ENCODE assay signal across 9 mouse cellular contexts in the genomic region with DNA sequence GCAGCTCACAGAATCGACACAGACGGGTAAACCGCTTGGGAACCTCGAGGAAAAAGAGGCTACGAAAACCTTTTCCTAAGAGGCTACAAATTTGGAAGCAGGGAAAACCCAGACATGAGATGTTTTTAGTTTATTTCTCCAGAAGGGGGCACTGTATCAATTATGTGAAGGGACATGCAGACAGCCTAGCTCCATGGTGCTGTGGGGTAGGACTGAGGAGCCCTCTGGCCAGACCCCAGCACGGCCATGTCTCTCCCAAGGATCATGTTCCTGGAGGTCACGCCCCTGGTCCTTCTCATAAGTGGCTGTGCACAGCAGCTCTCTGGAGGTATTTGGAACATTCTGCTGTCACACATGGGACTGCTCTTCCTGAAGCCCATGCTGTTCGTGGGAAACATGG. TPM values are rescaled to one million over a fixed set of nuclear protein-coding genes. Genes with fewer than 3 reads are reported as not detected.
DNase-seq lines count a peak whose midpoint lies in the region; ATAC-seq and TF ChIP-seq lines count a peak whose summit lies in the region.
"Had no signal": no experiment of that assay in that cellular context is flagged by ENCODE, and none has a peak within 500 bp of the region (broad histone marks: within the 10 kb centered on the region; RNA-seq: fewer than 3 reads in every experiment).

No protein-coding gene starts in this region.

- H3K79me2 ChIP-seq in liver, adult 2 months (ENCODE audit: control insufficient read depth, insufficient read depth, low read length): no peaks in the 10 kb centered on the region

- no peak for TF ChIP-seq POLR2A in liver, adult 2 months (IDR thresholded peaks at IDR 0.05; ENCODE audit: extremely low read depth, insufficient read depth, low read length)

- H3K4me1 ChIP-seq in embryonic facial prominence, embryonic 11.5 days (ENCODE audit: control insufficient read depth, insufficient read depth, low read length): no peaks in the 10 kb centered on the region
- H3K4me1 ChIP-seq in embryonic facial prominence, embryonic 10.5 days: peaks cover 30% of the 10 kb centered on the region
- H3K4me1 ChIP-seq in liver, adult 2 months (ENCODE audit: control insufficient read depth, insufficient read depth, low read length): no peaks in the 10 kb centered on the region

- WGBS in embryonic facial prominence, embryonic 11.5 days: 74% methylated on average over 8 of the region's 8 CpGs
- 80% methylated on average over 8 of the region's 8 CpGs for WGBS in embryonic facial prominence, embryonic 10.5 days
- 81% methylated on average over 8 of the region's 8 CpGs for WGBS in liver, adult 2 months

- no peaks in the 10 kb centered on the region for H3K27me3 ChIP-seq in embryonic facial prominence, embryonic 11.5 days (ENCODE audit: control insufficient read depth, insufficient read depth, low read length)
- H3K27me3 ChIP-seq in embryonic facial prominence, embryonic 10.5 days (replicated peaks; ENCODE audit: low read depth, poor library complexity, severe bottlenecking): no peaks in the 10 kb centered on the region
- no peaks in the 10 kb centered on the region for H3K27me3 ChIP-seq in liver, adult 2 months (ENCODE audit: control insufficient read depth, insufficient read depth, low read length)

- 0 out of 2 replicates have a peak, but pooled peaks have one; percentile 31 for TF ChIP-seq CTCF in liver, adult 2 months (IDR thresholded peaks at IDR 0.05; ENCODE audit: low read depth, low read length)

- no peak for ATAC-seq in embryonic facial prominence, embryonic 11.5 days (replicated peaks; ENCODE audit: insufficient number of reproducible peaks, low FRiP score, low TSS enrichment, low read depth)

- no peak overlapping the region for H3K9ac ChIP-seq in embryonic facial prominence, embryonic 11.5 days (replicated peaks; ENCODE audit: low read length)
- H3K9ac ChIP-seq in liver, adult 2 months (ENCODE audit: low read depth, low read length): no peak overlapping the region

- no peaks in the 10 kb centered on the region for H3K9me3 ChIP-seq in embryonic facial prominence, embryonic 11.5 days (replicated peaks; ENCODE audit: control insufficient read depth, low read length)
- no peaks in the 10 kb centered on the region for H3K9me3 ChIP-seq in embryonic facial prominence, embryonic 10.5 days

- no peak overlapping the region for H3K4me2 ChIP-seq in embryonic facial prominence, embryonic 11.5 days (ENCODE audit: low read depth, low read length)

- H3K27ac ChIP-seq in embryonic facial prominence, embryonic 11.5 days (replicated peaks; ENCODE audit: low read depth, low read length): no peak overlapping the region
- H3K27ac ChIP-seq in embryonic facial prominence, embryonic 10.5 days (replicated peaks): no peak overlapping the region
- no peak overlapping the region for H3K27ac ChIP-seq in liver, adult 2 months (replicated peaks; ENCODE audit: insufficient read depth, low read depth, low read length)

- peaks cover 12% of the 10 kb centered on the region for H3K36me3 ChIP-seq in embryonic facial prominence, embryonic 11.5 days (replicated peaks; ENCODE audit: control insufficient read depth, insufficient read depth, low read depth, low read length)
- peaks cover 98% of the 10 kb centered on the region for H3K36me3 ChIP-seq in embryonic facial prominence, embryonic 10.5 days (replicated peaks)
- no peaks in the 10 kb centered on the region; the same call in 1 of the 2 replicates for H3K36me3 ChIP-seq in liver, adult 2 months (ENCODE audit: control insufficient read depth, insufficient read depth, low read length)

- no peak overlapping the region for H3K4me3 ChIP-seq in embryonic facial prominence, embryonic 11.5 days (ENCODE audit: low read depth, low read length)
- H3K4me3 ChIP-seq in embryonic facial prominence, embryonic 10.5 days: no peak overlapping the region
- H3K4me3 ChIP-seq in liver, adult 2 months (ENCODE audit: insufficient read depth, low read depth, low read length): no peak overlapping the region
- H3K4me3 ChIP-seq: erythroblast, embryonic 14.5 days had no signal

- DNase-seq in embryonic facial prominence, embryonic 11.5 days (ENCODE audit: low spot score): peak; percentile 43
- DNase-seq in embryonic facial prominence, embryonic 10.5 days (ENCODE audit: low spot score): no peak
- DNase-seq in liver, adult 2 months (ENCODE audit: extremely low read depth, low read depth, low spot score): no peak
- no peak for DNase-seq in liver
- DNase-seq in NIH3T3 (ENCODE audit: low read depth): peak; percentile 53
- DNase-seq in retina, embryonic 14.5 days (ENCODE audit: low spot score): peak; percentile 56
- no peak for DNase-seq in urinary bladder, postnatal 36 days (ENCODE audit: low spot score in 2 of 2)
- DNase-seq in frontal cortex, postnatal 10 days (ENCODE audit: low spot score in 2 of 2): no peak

RNA-seq across cellular contexts. Expression of a gene that starts 8.1 kb away (rescaled TPM):
- 22.2 and 22.4 TPM in 2 replicates for polyA plus RNA-seq in embryonic facial prominence, embryonic 11.5 days (2014; fragmentation: Nextera tagmentation; extraction: Ambion mirVana)
- 33.5 and 34.7 TPM in 2 replicates for polyA plus RNA-seq in embryonic facial prominence, embryonic 10.5 days (2016; fragmentation: Nextera tagmentation; extraction: Ambion mirVana)
- total RNA-seq in liver, adult 2 months (2014; rRNA removed): 7.9 and 8.0 TPM in 2 replicates
- 20.8 and 24.1 TPM in 2 replicates for polyA plus RNA-seq in liver, adult 2 months (2012; rRNA removed)

RNA-seq across cellular contexts. Expression of a gene that starts 15.4 kb away (rescaled TPM):
- 23.1 and 25.8 TPM in 2 replicates for polyA plus RNA-seq in embryonic facial prominence, embryonic 11.5 days (2014; fragmentation: Nextera tagmentation; extraction: Ambion mirVana)
- 29.0 and 32.1 TPM in 2 replicates for polyA plus RNA-seq in embryonic facial prominence, embryonic 10.5 days (2016; fragmentation: Nextera tagmentation; extraction: Ambion mirVana)
- total RNA-seq in liver, adult 2 months (2014; rRNA removed): 1.3 and 1.4 TPM in 2 replicates
- 1.9 and 2.7 TPM in 2 replicates for polyA plus RNA-seq in liver, adult 2 months (2012; rRNA removed)

RNA-seq across cellular contexts. Expression of a gene that starts 27.9 kb away (rescaled TPM):
- 3.2 TPM in 2 replicates for polyA plus RNA-seq in embryonic facial prominence, embryonic 11.5 days (2014; fragmentation: Nextera tagmentation; extraction: Ambion mirVana)
- polyA plus RNA-seq in embryonic facial prominence, embryonic 10.5 days (2016; fragmentation: Nextera tagmentation; extraction: Ambion mirVana): 9.7 and 10.6 TPM in 2 replicates
- 25.8 and 30.8 TPM in 2 replicates for total RNA-seq in liver, adult 2 months (2014; rRNA removed)
- polyA plus RNA-seq in liver, adult 2 months (2012; rRNA removed): 21.8 and 23.9 TPM in 2 replicates

RNA-seq across cellular contexts. Expression of a gene that starts 46.8 kb away (rescaled TPM):
- 21.1 and 21.5 TPM in 2 replicates for polyA plus RNA-seq in embryonic facial prominence, embryonic 11.5 days (2014; fragmentation: Nextera tagmentation; extraction: Ambion mirVana)
- polyA plus RNA-seq in embryonic facial prominence, embryonic 10.5 days (2016; fragmentation: Nextera tagmentation; extraction: Ambion mirVana): 25.0 and 26.4 TPM in 2 replicates
- total RNA-seq in liver, adult 2 months (2014; rRNA removed): 12.0 and 16.0 TPM in 2 replicates
- 11.8 and 16.6 TPM in 2 replicates for polyA plus RNA-seq in liver, adult 2 months (2012; rRNA removed)

RNA-seq across cellular contexts. Expression of a gene that starts 47.2 kb away (rescaled TPM):
- polyA plus RNA-seq in embryonic facial prominence, embryonic 11.5 days (2014; fragmentation: Nextera tagmentation; extraction: Ambion mirVana): 75.0 and 79.3 TPM in 2 replicates
- 113 and 121 TPM in 2 replicates for polyA plus RNA-seq in embryonic facial prominence, embryonic 10.5 days (2016; fragmentation: Nextera tagmentation; extraction: Ambion mirVana)
- total RNA-seq in liver, adult 2 months (2014; rRNA removed): 23.9 and 27.4 TPM in 2 replicates
- 47.9 and 52.6 TPM in 2 replicates for polyA plus RNA-seq in liver, adult 2 months (2012; rRNA removed)

Comparison
In these comparisons a context has a peak if more than half of its experiments do, and no peak if none do; other contexts are left out.
1. DNase-seq: peak in embryonic facial prominence, embryonic 11.5 days (single experiment), NIH3T3 (single experiment) and retina, embryonic 14.5 days (single experiment); none in embryonic facial prominence, embryonic 10.5 days (single experiment), liver, adult 2 months (single experiment), liver (single experiment), urinary bladder, postnatal 36 days (0 of 2) and frontal cortex, postnatal 10 days (0 of 2).